Mouse (Mus musculus) heart, postnatal 4 days (tissue): ENCODE data around the gene Ttll5. TPM values are rescaled to one million over a fixed set of nuclear protein-coding genes. Genes with fewer than 3 reads are reported as not detected.
A peak's percentile ranks its signal among the peaks of the same experiment; 100 is the strongest.

Experiments used
- DNase-seq: peaks from one replicate; pipeline ENCODE4 v3.0.0; 2021
- total RNA-seq, 2 experiments: library from RNA; stranded (reverse); gene quantifications; 2 replicates each; pipeline ENCODE4 v1.2.3; 2021

Ttll5 gene
- total RNA-seq, 2 experiments from 2014 or later, result 16.8 to 17.9 TPM

GRCm38 (mm10) chr12:86014621-86015020, 190.2 kb downstream of the Ttll5 start:
- DNase-seq, result no peak

GRCm38 (mm10) chr12:86015114-86015513, 190.7 kb downstream of the Ttll5 start:
- no peak for DNase-seq

- DNase-seq, result no peak
These were observed 192.9 kb downstream of the Ttll5 start for GRCm38 (mm10) chr12:86017360-86017759.

GRCm38 (mm10) chr12:86021583-86021982, 197.1 kb downstream of the Ttll5 start:
- DNase-seq, result no peak

- no peak for DNase-seq
These were observed 198.0 kb downstream of the Ttll5 start for GRCm38 (mm10) chr12:86022282-86022984.

GRCm38 (mm10) chr12:86023081-86023871, 198.8 kb downstream of the Ttll5 start:
- DNase-seq, result peak; percentile 31

GRCm38 (mm10) chr12:86024426-86024825, 200.0 kb downstream of the Ttll5 start:
- peak; percentile 62 for DNase-seq

GRCm38 (mm10) chr12:86025480-86025879, 201.0 kb downstream of the Ttll5 start:
- DNase-seq, result no peak

- peak; percentile 28 for DNase-seq
These were observed 202.5 kb downstream of the Ttll5 start for GRCm38 (mm10) chr12:86027000-86027399.

- no peak for DNase-seq
These were observed 203.3 kb downstream of the Ttll5 start for GRCm38 (mm10) chr12:86027747-86028146.

- no peak for DNase-seq
These were observed 206.5 kb downstream of the Ttll5 start for GRCm38 (mm10) chr12:86030932-86031331.

- no peak for DNase-seq
These were observed 211.1 kb downstream of the Ttll5 start for GRCm38 (mm10) chr12:86035586-86035985.

GRCm38 (mm10) chr12:86036368-86037166, 212.1 kb downstream of the Ttll5 start:
- DNase-seq, result no peak

- DNase-seq, result no peak
These were observed 212.9 kb downstream of the Ttll5 start for GRCm38 (mm10) chr12:86037235-86037921.

GRCm38 (mm10) chr12:86039078-86039477, 214.6 kb downstream of the Ttll5 start:
- no peak for DNase-seq

GRCm38 (mm10) chr12:86039751-86040150, 215.3 kb downstream of the Ttll5 start:
- DNase-seq, result no peak

GRCm38 (mm10) chr12:86046141-86046540, 221.7 kb downstream of the Ttll5 start:
- DNase-seq, result no peak

GRCm38 (mm10) chr12:86046776-86047175, 222.3 kb downstream of the Ttll5 start:
- no peak for DNase-seq

GRCm38 (mm10) chr12:86047376-86047775, 222.9 kb downstream of the Ttll5 start:
- DNase-seq, result no peak

GRCm38 (mm10) chr12:86049813-86050212, 225.4 kb downstream of the Ttll5 start:
- no peak for DNase-seq

GRCm38 (mm10) chr12:86051477-86051876, 227.0 kb downstream of the Ttll5 start:
- DNase-seq, result no peak

GRCm38 (mm10) chr12:86055306-86055705, 230.8 kb downstream of the Ttll5 start:
- no peak for DNase-seq
